Mouse (Mus musculus): ENCODE measurements around the gene Trmt11. TPM values are rescaled to one million over a fixed set of nuclear protein-coding genes. Genes with fewer than 3 reads are reported as not detected.
"Not testable (repeated sequence)": the region's sequence is repeated elsewhere in the genome, so short reads cannot be mapped to it uniquely, and the experiment has no call there.

Trmt11 gene
- polyA plus RNA-seq, 1 experiment from 2014 or later = 22.5 TPM

- no peaks in the 10 kb centered on the region for H3K4me1 ChIP-seq (ENCODE audit: control insufficient read depth, insufficient read depth, low read length)
- no peak overlapping the region for H3K4me3 ChIP-seq (ENCODE audit: low read depth, low read length)
- H3K9ac ChIP-seq (ENCODE audit: low read depth, low read length) = no peak overlapping the region
- ATAC-seq (ENCODE audit: low read depth) = no peak
- H3K27ac ChIP-seq (replicated peaks; ENCODE audit: low read depth, low read length) = no peak overlapping the region
- no peak for DNase-seq (ENCODE audit: low spot score)
- H3K27me3 ChIP-seq (replicated peaks; ENCODE audit: control insufficient read depth, insufficient read depth, low read length) = no peaks in the 10 kb centered on the region
- no peak overlapping the region for H3K4me2 ChIP-seq (ENCODE audit: low read depth, low read length)
- no peaks in the 10 kb centered on the region for H3K9me3 ChIP-seq (ENCODE audit: control insufficient read depth, low read length)
- no peaks in the 10 kb centered on the region for H3K36me3 ChIP-seq (ENCODE audit: control insufficient read depth, insufficient read depth, low read length)
- 79% methylated on average over 1 of the region's 1 CpGs for WGBS
Observed at GRCm38 (mm10) chr10:30502718-30503117, 97.8 kb downstream of the Trmt11 start.

GRCm38 (mm10) chr10:30498223-30498622 lies 102.3 kb downstream of the Trmt11 start:
- H3K4me2 ChIP-seq (ENCODE audit: low read depth, low read length) = not testable (repeated sequence)

More at GRCm38 (mm10) chr10:30498223-30498622, 102.3 kb downstream of the Trmt11 start:
- not testable (repeated sequence) for H3K4me3 ChIP-seq (ENCODE audit: low read depth, low read length); H3K27me3 ChIP-seq (replicated peaks; ENCODE audit: control insufficient read depth, insufficient read depth, low read length); ATAC-seq (ENCODE audit: low read depth); DNase-seq (ENCODE audit: low spot score); H3K9me3 ChIP-seq (ENCODE audit: control insufficient read depth, low read length); H3K27ac ChIP-seq (replicated peaks; ENCODE audit: low read depth, low read length); H3K4me1 ChIP-seq (ENCODE audit: control insufficient read depth, insufficient read depth, low read length); H3K9ac ChIP-seq (ENCODE audit: low read depth, low read length); H3K36me3 ChIP-seq (ENCODE audit: control insufficient read depth, insufficient read depth, low read length)
- 66% methylated on average over 14 of the region's 19 CpGs for WGBS

Other genes starting within 250 kb of the Trmt11 start
- 22.8 and 23.0 TPM in 2 replicates for gene Hint3, start 28.9 kb upstream of the Trmt11 start, polyA plus RNA-seq (2014; fragmentation: Nextera tagmentation; extraction: Ambion mirVana)
- gene Ncoa7, start 202.6 kb upstream of the Trmt11 start, polyA plus RNA-seq (2014; fragmentation: Nextera tagmentation; extraction: Ambion mirVana) = 10.6 TPM in 2 replicates
- 4.6 and 5.4 TPM in 2 replicates for gene Hey2, start 242.1 kb upstream of the Trmt11 start, polyA plus RNA-seq (2014; fragmentation: Nextera tagmentation; extraction: Ambion mirVana)

Measured in embryonic facial prominence, embryonic 14.5 days (tissue).